Mouse (Mus musculus) C2C12 (cell line): Measurements from ENCODE around the gene Ctf1. TPM values are rescaled to one million over a fixed set of nuclear protein-coding genes. Genes with fewer than 3 reads are reported as not detected.
A peak's percentile ranks its signal among the peaks of the same experiment; 100 is the strongest.
"Not testable (repeated sequence)": the region's sequence is repeated elsewhere in the genome, so short reads cannot be mapped to it uniquely, and the experiment has no call there.

Experiments
- H3K27me3 ChIP-seq: one replicate; pipeline ENCODE4 v1.6.1; 2011; ENCODE audit not compliant: control insufficient read depth, insufficient read depth, insufficient read length
- H3K36me3 ChIP-seq: one replicate; pipeline ENCODE4 v1.6.1; 2011; ENCODE audit not compliant: control insufficient read depth, insufficient read depth
- H3K4me3 ChIP-seq: one replicate; pipeline ENCODE4 v1.5.1; 2011; ENCODE audit warnings: mild to moderate bottlenecking, control low read depth; ENCODE audit not compliant: poor library complexity, insufficient read depth, severe bottlenecking
- H3K79me2 ChIP-seq: one replicate; pipeline ENCODE4 v1.6.1; 2011; ENCODE audit not compliant: control insufficient read depth, insufficient read depth
- H3K79me3 ChIP-seq: one replicate; pipeline ENCODE4 v1.6.1; 2011; ENCODE audit warnings: low read depth, control low read depth
- H3ac ChIP-seq: one replicate; pipeline ENCODE3; 2011; ENCODE audit warnings: low read depth; ENCODE audit not compliant: control insufficient read depth, insufficient read length
- CEBPB ChIP-seq: IDR thresholded peaks from one replicate; pipeline ENCODE4 v1.6.1; 2011; ENCODE audit warnings: low read depth, mild to moderate bottlenecking, control low read depth, moderate library complexity
- CTCF ChIP-seq: IDR thresholded peaks from one replicate; pipeline ENCODE4 v1.5.1; 2011; ENCODE audit not compliant: control insufficient read depth, insufficient read depth, insufficient read length
- FOSL1 ChIP-seq: IDR thresholded peaks from one replicate; pipeline ENCODE4 v1.8.0; 2011; ENCODE audit warnings: mild to moderate bottlenecking, low read length; ENCODE audit not compliant: poor library complexity, insufficient read depth, severe bottlenecking
- MAX ChIP-seq: IDR thresholded peaks from one replicate; pipeline ENCODE4 v1.6.1; 2011; ENCODE audit warnings: mild to moderate bottlenecking, control low read depth
- MYOD1 ChIP-seq: IDR thresholded peaks from one replicate; pipeline ENCODE4 v1.6.1; 2011; ENCODE audit warnings: low read depth; ENCODE audit not compliant: control insufficient read depth, insufficient read length
- MYOG ChIP-seq: IDR thresholded peaks from one replicate; pipeline ENCODE4 v1.6.1; 2011; ENCODE audit not compliant: control insufficient read depth, insufficient read length; ENCODE audit errors: extremely low read depth
- USF1 ChIP-seq: IDR thresholded peaks from one replicate; pipeline ENCODE4 v1.6.1; 2011; ENCODE audit warnings: low read depth, mild to moderate bottlenecking, control low read depth, moderate library complexity
- polyA plus RNA-seq: library from polyadenylated mRNA; unstranded; fragments of >200 nt; fragmentation: generic; extraction: Trizol; gene quantifications from one replicate; pipeline ENCODE4 v1.2.1, GENCODE M21; 2012; ENCODE audit warnings: missing spikeins

Gene Ctf1
- polyA plus RNA-seq, 1 experiment, result 9.2 TPM

DNA sequence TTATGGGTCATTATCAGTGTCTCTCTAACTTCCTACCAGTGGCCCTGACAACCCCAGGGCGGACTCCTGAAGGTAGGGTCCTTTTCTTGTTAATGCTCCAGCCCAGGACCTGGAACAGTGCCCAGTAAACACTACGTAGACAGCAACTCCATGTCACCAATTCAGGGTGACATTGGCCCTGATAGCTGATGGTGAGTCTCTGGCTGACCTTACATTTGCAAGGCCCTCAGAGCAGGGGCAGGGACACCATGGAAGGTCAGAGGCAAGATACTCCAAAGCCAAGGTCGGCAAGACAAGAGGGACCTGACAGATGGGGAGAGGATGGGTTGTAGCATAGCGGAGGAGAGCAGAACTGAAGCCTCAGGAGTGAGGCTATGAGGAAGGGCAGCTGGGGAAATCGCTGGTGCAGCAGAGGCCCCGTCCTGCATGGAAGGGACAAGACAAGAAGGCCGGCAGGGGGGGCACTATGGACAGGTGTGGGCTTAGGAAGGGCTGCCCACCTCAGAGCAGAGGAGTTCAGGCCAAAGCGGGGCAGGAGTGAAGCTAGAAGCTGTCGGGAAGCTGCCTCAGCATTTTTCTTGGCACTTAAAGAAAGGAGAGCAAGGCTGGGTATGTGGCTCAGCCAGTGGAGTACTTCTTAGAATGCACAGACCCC lies 22.8 kb upstream of the Ctf1 start:
- TF ChIP-seq MYOG (no peak), MAX (no peak), USF1 (no peak), FOSL1 (no peak), CTCF (no peak), CEBPB (no peak), MYOD1 (no peak)
- H3ac ChIP-seq, result no peak overlapping the region
- H3K36me3 ChIP-seq, result no peaks in the 10 kb centered on the region
- no peaks in the 10 kb centered on the region for H3K79me3 ChIP-seq
- H3K79me2 ChIP-seq, result no peaks in the 10 kb centered on the region
- H3K27me3 ChIP-seq, result no peaks in the 10 kb centered on the region
- no peak overlapping the region for H3K4me3 ChIP-seq

DNA sequence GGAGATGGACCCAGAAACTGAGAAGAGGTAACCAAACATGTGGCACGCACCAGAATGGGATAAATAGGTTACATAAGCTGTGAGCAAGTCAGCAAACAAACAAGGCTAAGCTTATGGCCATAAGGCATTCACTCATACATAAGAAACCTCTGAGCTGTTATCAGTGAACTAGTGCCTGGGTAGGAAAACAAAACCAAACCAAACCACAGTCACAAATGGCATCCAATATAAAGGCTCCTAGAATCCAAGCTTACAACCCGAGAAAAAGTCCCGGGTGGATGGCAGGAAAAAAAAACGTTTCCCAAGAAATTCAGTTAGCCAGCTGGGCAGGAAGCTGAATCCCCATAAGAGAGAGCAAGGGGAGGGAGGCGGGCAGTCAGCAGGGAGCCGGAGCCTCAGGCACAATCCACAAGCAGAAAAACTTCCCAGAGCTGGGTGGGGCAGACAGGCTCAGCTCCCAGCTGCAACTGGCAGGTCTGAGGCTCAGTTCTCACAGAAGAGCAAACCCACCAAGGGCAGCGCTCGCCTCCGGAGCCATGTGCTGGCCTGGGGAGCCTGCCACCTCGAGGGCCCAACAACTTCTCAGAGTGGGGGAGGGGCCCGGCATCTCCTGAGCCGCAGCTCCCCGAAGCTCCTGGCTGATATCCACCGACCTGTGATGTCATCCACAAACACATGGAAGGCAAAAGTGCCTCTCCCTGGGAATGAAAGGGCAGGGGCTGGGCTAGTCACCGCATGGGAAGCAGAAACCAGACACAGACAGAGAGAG lies 21.1 kb upstream of the Ctf1 start:
- no peak overlapping the region for H3K4me3 ChIP-seq
- H3K79me2 ChIP-seq, result no peaks in the 10 kb centered on the region
- H3K27me3 ChIP-seq, result no peaks in the 10 kb centered on the region
- H3K36me3 ChIP-seq, result no peaks in the 10 kb centered on the region
- H3ac ChIP-seq, result peak overlapping the region; percentile 56
- TF ChIP-seq MAX (peak; percentile 60), FOSL1 (no peak)
- no peaks in the 10 kb centered on the region for H3K79me3 ChIP-seq

DNA sequence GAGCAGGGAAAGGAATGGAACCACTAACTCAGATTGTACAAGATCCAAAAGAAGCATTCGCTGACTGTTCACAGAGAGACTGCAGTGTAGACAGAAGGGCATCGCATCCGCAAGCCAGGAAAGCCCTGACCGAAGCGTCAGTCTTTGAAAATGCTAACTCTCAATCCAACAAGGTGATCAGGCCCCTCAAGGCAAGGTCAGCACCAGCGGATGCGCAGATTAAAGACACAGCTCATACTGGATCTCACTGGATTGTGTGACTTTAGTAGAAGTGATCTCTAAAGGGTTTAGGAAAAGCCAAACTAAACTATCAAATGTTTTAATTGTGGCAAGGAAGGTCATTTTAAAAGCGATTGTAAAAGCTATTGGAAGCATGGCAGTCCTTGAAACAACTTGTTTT lies 19.2 kb upstream of the Ctf1 start:
- Histone ChIP-seq H3K27me3 (no peaks in the 10 kb centered on the region), H3ac (no peak overlapping the region), H3K4me3 (no peak overlapping the region), H3K79me3 (no peaks in the 10 kb centered on the region), H3K36me3 (no peaks in the 10 kb centered on the region), H3K79me2 (no peaks in the 10 kb centered on the region)
- no peak for TF ChIP-seq FOSL1

DNA sequence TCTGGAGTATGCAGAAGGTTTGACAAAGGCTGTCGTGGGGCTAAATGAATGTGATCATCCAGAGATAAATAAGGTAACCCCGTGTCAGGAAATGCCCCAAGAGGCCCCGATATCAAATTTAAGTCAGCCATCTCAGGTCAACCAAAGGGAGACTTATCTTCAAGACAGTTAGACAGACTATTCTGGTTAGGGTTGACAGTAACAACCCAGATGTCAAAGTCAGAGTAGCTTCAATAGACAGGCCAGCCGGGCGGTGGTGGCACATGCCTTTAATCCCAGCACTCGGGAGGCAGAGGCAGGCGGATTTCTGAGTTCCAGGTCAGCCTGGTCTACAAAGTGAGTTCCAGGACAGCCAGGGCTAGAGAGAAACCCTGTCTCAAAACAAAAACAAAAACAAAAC lies 18.8 kb upstream of the Ctf1 start:
- H3K4me3 ChIP-seq, H3K79me2 ChIP-seq, H3ac ChIP-seq, H3K79me3 ChIP-seq, H3K36me3 ChIP-seq, H3K27me3 ChIP-seq: not testable (repeated sequence)

DNA sequence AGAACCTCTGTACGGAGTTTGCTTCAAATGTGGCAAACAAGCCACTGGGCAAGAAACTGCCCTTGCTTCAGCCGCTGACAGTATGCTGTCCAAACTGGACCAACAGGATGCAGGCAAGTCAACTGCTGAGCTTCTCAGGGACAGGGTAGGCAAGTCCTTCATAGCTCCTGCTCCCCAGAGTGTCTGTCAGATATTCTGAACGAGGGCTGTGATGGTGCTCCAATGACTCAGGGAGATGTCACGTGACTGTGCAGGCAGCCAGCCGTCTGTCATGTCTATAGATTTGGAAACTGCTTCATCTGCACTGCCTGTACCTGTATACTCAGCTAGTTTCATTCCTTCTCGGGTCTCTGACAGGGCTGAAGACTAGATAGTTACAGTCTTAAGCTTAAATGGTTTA lies 13.6 kb upstream of the Ctf1 start:
- H3ac ChIP-seq, result no peak overlapping the region
- no peaks in the 10 kb centered on the region for H3K79me2 ChIP-seq
- no peak overlapping the region for H3K4me3 ChIP-seq
- H3K36me3 ChIP-seq, result peaks cover 14% of the 10 kb centered on the region
- no peaks in the 10 kb centered on the region for H3K79me3 ChIP-seq
- no peaks in the 10 kb centered on the region for H3K27me3 ChIP-seq
- TF ChIP-seq CEBPB (no peak), USF1 (peak; percentile 65)

DNA sequence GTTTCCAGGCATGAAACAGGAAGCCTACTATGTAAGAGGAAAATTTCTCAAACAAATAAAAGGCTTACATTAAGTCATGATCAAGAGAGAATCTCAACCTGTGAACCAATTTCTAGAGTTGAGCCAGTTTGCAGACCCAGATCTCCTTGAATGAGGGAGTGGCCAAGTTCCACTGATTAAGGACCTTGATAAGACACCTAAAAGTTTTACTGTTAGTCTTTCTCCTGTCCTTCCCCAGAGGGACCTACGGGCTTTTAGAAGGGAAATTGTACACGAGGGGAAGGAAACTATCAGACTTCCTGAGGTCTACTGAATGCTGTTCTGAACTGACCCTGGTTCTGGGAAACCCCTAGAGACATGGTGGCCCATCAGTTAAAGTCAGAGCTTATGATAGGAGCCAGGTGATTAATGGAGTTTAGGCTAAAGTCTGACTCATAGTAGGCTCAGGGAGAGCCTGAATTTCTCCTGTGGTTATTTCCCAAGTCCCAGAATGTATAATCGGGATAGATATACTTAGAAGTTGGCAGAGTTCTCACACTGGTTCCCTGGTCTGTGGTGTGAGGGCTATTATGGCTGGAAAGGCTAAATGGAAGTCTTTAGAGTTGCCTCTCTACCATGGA lies 11.7 kb upstream of the Ctf1 start:
- H3ac ChIP-seq, result no peak overlapping the region
- no peaks in the 10 kb centered on the region for H3K79me2 ChIP-seq
- H3K27me3 ChIP-seq, result no peaks in the 10 kb centered on the region
- no peak for TF ChIP-seq MYOD1
- no peak for TF ChIP-seq USF1
- TF ChIP-seq CTCF, result no peak
- TF ChIP-seq MYOG, result no peak
- no peak for TF ChIP-seq MAX
- TF ChIP-seq CEBPB, result no peak
- no peak for TF ChIP-seq FOSL1
- H3K36me3 ChIP-seq, result peaks cover 20% of the 10 kb centered on the region
- no peaks in the 10 kb centered on the region for H3K79me3 ChIP-seq
- no peak overlapping the region for H3K4me3 ChIP-seq
